Mouse (Mus musculus) adrenal gland (tissue): ENCODE data around the gene Baiap2.

Source experiments
- intact Hi-C: fragments of 180-260 bp; cut with DNase I; formaldehyde crosslinking; loops from one replicate; pipeline ENCODE4 v1.15.1; 2025

Baiap2 gene

GRCm38 (mm10) chr11:120033473-120033872, 90.9 kb downstream of the Baiap2 start:
- intact Hi-C loops, result loop anchor here (5.0 to 10.0 kb wide), 2 partner anchors 59 to 271 kb away; no protein-coding TSS in a partner anchor

GRCm38 (mm10) chr11:120034306-120034705, 91.7 kb downstream of the Baiap2 start:
- intact Hi-C loops, result loop anchor here (5.0 to 10.0 kb wide), 2 partner anchors 58 to 270 kb away; no protein-coding TSS in a partner anchor

DNA sequence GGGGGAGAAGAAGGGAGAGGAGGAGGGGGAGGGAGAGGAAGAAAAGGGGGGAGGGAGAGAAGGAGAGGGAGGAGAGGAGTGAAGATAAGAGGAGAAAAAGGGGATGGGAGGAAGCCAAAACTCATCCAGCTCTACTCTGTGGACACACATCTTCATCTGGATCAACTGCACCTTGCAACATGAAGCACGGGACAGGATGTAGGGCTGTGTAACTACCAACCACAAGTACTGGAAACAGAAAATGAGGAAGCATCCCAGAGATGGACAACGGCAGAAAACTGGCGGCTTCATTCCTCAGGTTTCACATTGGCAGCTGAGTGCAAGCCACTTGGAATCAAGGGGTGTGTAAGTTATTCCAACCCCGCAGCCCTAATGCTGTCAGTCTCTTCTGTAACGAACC, 92.2 kb downstream of the Baiap2 start:
- intact Hi-C loops, result loop anchor here (5.0 to 10.0 kb wide), 2 partner anchors 58 to 270 kb away; no protein-coding TSS in a partner anchor

GRCm38 (mm10) chr11:120039581-120039980, 97.0 kb downstream of the Baiap2 start:
- intact Hi-C loops, result loop anchor here (10.0 kb wide), 1 partner anchor 265 kb away; no protein-coding TSS in a partner anchor

- intact Hi-C loops, result no loop called here
Measured at GRCm38 (mm10) chr11:120040440-120040839, 97.9 kb downstream of the Baiap2 start.

GRCm38 (mm10) chr11:120041191-120042123, 98.9 kb downstream of the Baiap2 start:
- intact Hi-C loops, result no loop called here

DNA sequence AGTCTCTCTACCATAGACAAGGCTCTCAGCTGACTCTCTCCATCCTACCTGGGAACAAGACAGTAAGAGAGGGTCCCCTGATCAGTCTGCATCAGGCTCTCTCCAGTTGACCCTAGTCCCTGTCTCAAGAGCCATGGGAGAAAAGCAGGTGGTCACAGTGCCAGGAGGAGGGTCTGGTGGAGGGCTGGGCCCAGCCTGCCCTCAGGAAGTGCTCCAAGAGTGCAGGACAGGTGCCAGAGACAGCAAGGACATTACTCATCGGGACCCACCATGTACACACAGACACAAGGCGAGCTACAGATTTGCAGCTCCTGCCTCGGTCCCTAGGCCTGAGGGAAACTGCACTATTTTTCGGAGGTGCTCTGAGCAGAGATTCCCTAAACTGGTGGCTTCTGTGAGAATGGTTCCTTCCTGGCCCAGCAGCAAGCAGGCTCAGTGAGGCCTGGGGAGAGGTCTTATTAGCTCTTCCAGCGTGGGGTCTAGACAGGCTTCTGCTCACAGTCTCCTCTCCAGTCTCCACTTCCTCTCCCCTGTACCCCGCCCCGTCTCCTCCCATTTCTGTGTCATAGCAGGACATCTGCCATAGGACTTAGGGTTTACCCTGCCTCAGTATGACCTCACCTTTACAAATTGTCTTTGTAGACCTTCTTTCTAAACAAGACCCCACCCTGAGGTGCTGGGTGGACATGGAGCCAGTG, 99.7 kb downstream of the Baiap2 start:
- intact Hi-C loops, result no loop called here

DNA sequence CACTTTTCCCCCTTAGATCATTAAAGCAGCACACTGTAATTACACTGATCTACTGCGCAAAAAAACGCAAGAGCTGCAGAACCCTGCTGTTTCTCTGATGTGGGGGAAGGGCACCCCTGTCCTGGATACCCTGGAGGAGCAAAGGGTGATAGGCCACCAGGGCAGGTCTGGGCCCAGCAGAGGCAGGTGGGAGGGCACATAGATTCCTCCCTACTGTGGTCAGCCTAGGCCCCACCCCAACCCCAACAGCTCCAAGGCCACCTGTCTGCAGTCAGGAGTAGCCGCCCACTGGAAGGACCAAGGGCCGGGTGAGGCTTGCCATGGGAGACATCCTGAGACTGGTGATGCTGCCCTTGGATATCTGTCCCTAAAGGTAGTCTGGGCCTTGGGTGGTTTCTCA, 102.8 kb downstream of the Baiap2 start:
- intact Hi-C loops, result no loop called here

DNA sequence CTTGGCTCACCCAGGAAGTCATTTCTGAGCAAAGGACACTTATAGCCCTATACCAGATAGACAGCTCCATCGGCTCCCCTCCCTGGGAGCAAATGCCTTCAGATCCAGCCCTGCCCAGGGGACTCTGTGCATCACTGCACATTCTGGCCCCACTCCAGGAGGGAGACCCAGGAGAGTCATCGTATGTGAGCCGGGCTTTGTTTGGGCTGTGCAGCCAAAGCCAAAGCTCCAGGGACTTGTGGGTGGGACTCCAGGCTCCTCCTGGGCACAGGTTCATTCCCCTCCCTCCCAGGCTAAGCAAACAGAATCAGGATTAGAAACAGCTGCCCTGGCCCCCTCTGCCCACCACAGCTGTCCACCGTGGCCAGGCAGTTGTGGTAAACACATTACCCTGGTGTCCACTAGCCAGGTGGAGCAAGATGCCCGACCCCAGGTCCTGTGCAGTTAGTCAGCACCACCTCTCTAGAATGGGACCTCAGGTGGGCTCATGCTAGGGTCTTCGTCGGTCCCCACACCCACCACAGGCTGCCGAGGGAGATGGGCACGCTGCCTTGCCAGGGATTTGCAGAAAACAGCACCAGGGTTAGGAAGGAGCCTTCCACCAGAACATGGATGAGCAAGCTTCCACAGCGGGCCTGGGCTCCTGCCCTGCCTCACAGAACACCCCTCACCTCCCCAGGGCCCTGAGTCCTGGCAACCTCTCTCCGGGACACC, 103.4 kb downstream of the Baiap2 start:
- intact Hi-C loops, result no loop called here

- intact Hi-C loops, result no loop called here
Measured at GRCm38 (mm10) chr11:120046553-120047191, 104.1 kb downstream of the Baiap2 start, which contains the start of gene Aatk. Aatk (minus strand) TSS chr11:120047167.

DNA sequence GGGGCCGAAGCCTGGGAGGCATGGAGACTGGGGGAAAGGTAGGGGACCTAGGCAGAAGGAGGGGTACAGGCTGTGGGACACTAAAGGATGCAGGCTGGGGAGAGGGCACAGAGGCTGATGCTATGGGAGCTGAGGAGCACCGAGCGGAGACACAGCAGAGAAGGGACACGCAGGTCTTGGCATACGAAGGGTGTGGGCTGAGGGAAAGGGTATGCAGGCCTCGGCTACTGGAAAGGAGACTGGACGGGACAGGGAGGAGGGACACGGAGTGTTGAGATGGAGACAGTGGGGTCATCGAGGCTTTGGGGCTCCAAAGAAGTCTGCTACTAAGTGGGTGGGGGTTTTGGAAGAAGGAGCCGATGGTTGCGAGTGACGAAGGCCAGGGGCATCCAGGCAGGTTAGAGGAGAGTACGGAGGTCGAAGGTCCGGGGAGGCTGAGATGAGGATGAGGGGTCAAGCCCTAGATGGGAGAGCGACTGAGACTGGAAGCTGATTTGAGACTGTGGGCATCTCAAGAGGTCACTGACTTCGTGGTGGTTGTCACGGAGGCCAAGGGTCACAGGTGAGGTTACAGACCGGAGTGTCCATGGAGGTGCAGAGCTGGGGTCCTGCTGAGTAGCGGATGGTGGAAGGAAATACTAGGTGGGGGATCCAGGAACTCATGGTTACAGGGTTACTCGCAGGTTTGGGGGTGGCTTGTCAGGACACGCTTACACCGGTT, 105.1 kb downstream of the Baiap2 start:
- intact Hi-C loops, result no loop called here

DNA sequence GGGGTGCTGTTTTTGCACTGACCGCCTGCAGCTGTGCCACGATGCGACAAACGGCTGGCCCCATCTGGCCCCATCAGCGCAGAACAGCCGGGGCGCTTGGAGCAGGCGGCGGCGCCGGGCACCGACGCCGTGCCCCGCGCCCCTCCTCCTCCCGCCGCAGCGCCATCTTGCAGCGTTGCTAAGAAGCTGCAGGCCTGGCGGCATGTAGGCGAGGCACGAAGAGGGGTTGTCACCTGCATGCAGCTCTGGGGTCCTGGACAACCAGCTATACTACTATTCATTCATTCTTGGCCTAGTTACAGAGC, 105.6 kb downstream of the Baiap2 start:
- intact Hi-C loops, result no loop called here

- intact Hi-C loops, result no loop called here
Measured at GRCm38 (mm10) chr11:120049067-120049466, 106.5 kb downstream of the Baiap2 start.

DNA sequence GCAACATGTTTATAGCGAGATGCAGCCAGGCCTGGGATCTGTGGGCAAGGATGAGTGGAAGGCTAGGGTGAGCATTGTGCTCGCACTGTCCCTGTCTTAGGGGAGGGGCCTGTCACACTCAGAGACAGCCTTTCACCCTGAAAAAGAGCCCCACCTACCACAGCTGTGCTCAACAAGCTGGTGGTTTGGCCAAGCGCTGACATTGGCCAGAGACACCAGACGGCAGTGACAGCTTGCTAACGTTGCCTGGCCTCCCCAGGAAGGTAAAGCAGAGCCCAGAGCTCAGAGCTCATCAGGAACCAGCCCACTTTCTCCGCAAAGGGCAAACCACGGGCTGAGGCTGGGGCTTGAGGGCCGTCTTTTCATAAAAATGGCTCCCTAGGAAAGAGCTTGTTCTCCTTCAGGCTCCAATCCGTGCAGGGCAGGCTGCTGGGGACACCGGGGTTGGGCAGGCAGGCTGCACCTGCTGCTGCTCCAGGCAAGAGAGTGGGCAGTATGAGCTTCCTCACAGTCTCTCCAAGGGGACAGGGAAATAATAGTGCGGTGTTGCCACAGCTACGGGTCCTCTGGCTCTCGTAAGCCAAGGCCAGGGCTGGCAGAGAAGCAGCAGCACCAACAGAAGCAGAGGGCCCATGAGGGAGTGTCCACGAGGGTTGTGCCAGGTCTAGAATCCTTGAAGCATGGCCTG, 108.7 kb downstream of the Baiap2 start:
- intact Hi-C loops, result no loop called here

GRCm38 (mm10) chr11:120052274-120052673, 109.7 kb downstream of the Baiap2 start:
- intact Hi-C loops, result no loop called here

- intact Hi-C loops, result no loop called here
Measured at GRCm38 (mm10) chr11:120053846-120054245, 111.3 kb downstream of the Baiap2 start.

DNA sequence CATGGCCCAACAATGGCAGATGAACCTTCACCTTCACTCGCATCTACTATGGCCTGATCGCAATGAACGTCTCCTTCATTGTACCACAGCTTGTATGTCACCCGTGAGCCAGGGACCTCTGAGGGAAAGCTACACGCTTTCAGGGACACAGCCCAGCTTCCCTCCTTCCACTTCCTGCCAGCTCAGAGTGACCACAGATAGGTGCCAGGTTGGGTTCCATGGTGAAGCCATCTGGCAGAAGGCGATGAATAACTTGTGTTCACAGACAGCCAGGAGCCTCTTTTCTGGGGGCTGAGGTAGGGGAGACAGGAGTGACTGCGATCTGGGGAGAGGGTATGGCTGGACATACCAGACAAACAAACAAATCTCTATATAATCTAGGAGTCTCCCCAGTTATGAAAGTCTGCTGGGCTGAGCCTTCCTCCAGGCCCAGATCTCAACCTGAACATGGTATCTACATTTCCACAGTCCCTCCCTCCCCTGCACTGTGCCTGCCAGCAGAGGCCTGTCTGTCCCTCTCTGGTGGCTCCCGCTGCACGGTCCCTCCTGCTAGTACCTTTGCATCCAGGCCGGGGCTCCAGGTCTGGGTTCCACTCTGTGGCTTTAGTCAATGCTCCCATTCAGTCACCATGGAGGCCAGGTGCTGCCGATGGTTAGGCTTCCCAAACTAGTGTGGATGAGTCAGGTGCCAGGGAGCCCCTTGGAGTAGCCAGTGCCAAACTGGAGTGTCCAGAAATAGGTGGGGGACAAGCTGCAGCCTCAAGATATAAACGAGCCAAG, 113.6 kb downstream of the Baiap2 start:
- intact Hi-C loops, result no loop called here
